Mouse (Mus musculus): ENCODE data around the gene Hrk.

Gene Hrk

GRCm38 (mm10) chr5:118217410-118217809, 53.0 kb downstream of the Hrk start:
- no peak for DNase-seq (ENCODE audit: low spot score in 2 of 2)

- no peak for DNase-seq (ENCODE audit: low spot score in 2 of 2)
Measured at GRCm38 (mm10) chr5:118223142-118223757, 58.8 kb downstream of the Hrk start.

- DNase-seq (ENCODE audit: low spot score in 2 of 2) = peak; percentile 28 to 53
Measured at GRCm38 (mm10) chr5:118230071-118230611, 65.7 kb downstream of the Hrk start.

GRCm38 (mm10) chr5:118236891-118237290, 72.4 kb downstream of the Hrk start:
- no peak for DNase-seq (ENCODE audit: low spot score in 2 of 2)
